Mouse (Mus musculus): Measurements from ENCODE around the gene Ppp2r5c. TPM values are rescaled to one million over a fixed set of nuclear protein-coding genes. Genes with fewer than 3 reads are reported as not detected.
A peak's percentile ranks its signal among the peaks of the same experiment; 100 is the strongest.

Gene Ppp2r5c
- total RNA-seq, 2 experiments from 2014 or later = 266 to 272 TPM

- DNase-seq (ENCODE audit: extremely low spot score in 1 of 2, low spot score in 2 of 2) = no peak
- H3K27ac ChIP-seq = no peak overlapping the region
- no peak for TF ChIP-seq CTCF (IDR thresholded peaks at IDR 0.05)
- H3K4me3 ChIP-seq = no peak overlapping the region
- intact Hi-C loops (cut with DNase I) = no loop called here
Measured at GRCm38 (mm10) chr12:110533151-110533550, 86.2 kb downstream of the Ppp2r5c start.

- no peak for DNase-seq (ENCODE audit: extremely low spot score in 1 of 2, low spot score in 2 of 2)
- no peak overlapping the region for H3K4me3 ChIP-seq
- H3K27ac ChIP-seq = no peak overlapping the region; the same call in 1 of the 2 replicates
- intact Hi-C loops (cut with DNase I) = no loop called here
- TF ChIP-seq CTCF (IDR thresholded peaks at IDR 0.05) = no peak
Measured at GRCm38 (mm10) chr12:110533832-110534231, 86.9 kb downstream of the Ppp2r5c start.

- TF ChIP-seq CTCF (IDR thresholded peaks at IDR 0.05) = no peak
- DNase-seq (ENCODE audit: extremely low spot score in 1 of 2, low spot score in 2 of 2) = no peak
- intact Hi-C loops (cut with DNase I) = no loop called here
- Histone ChIP-seq H3K4me3 (no peak overlapping the region), H3K27ac (no peak overlapping the region; the same call in 1 of the 2 replicates)
Measured at GRCm38 (mm10) chr12:110535361-110535760, 88.4 kb downstream of the Ppp2r5c start.

GRCm38 (mm10) chr12:110537751-110538150 is 90.8 kb downstream of the Ppp2r5c start:
- H3K4me3 ChIP-seq = no peak overlapping the region
- H3K27ac ChIP-seq = peak overlapping the region; percentile 53
- TF ChIP-seq CTCF (IDR thresholded peaks at IDR 0.05) = no peak
- no peak for DNase-seq (ENCODE audit: extremely low spot score in 1 of 2, low spot score in 2 of 2)
- intact Hi-C loops (cut with DNase I) = no loop called here

- DNase-seq (ENCODE audit: extremely low spot score in 1 of 2, low spot score in 2 of 2) = no peak
- intact Hi-C loops (cut with DNase I) = no loop called here
- TF ChIP-seq CTCF (IDR thresholded peaks at IDR 0.05) = no peak
- Histone ChIP-seq H3K27ac (no peak overlapping the region), H3K4me3 (no peak overlapping the region)
Measured at GRCm38 (mm10) chr12:110539346-110539745, 92.4 kb downstream of the Ppp2r5c start.

- H3K4me3 ChIP-seq = no peak overlapping the region
- no peak overlapping the region for H3K27ac ChIP-seq
- intact Hi-C loops (cut with DNase I) = no loop called here
- no peak for DNase-seq (ENCODE audit: extremely low spot score in 1 of 2, low spot score in 2 of 2)
- no peak for TF ChIP-seq CTCF (IDR thresholded peaks at IDR 0.05)
Measured at GRCm38 (mm10) chr12:110539798-110540197, 92.9 kb downstream of the Ppp2r5c start.

- no peak for DNase-seq (ENCODE audit: extremely low spot score in 1 of 2, low spot score in 2 of 2)
- no peak for TF ChIP-seq CTCF (IDR thresholded peaks at IDR 0.05)
- H3K4me3 ChIP-seq = no peak overlapping the region
- intact Hi-C loops (cut with DNase I) = no loop called here
- no peak overlapping the region for H3K27ac ChIP-seq
Measured at GRCm38 (mm10) chr12:110540273-110540672, 93.4 kb downstream of the Ppp2r5c start.

GRCm38 (mm10) chr12:110541001-110541400 is 94.1 kb downstream of the Ppp2r5c start:
- no peak for TF ChIP-seq CTCF (IDR thresholded peaks at IDR 0.05)
- Histone ChIP-seq H3K27ac (no peak overlapping the region), H3K4me3 (no peak overlapping the region)
- no peak for DNase-seq (ENCODE audit: extremely low spot score in 1 of 2, low spot score in 2 of 2)
- intact Hi-C loops (cut with DNase I) = no loop called here

GRCm38 (mm10) chr12:110541528-110541927 is 94.6 kb downstream of the Ppp2r5c start:
- DNase-seq (ENCODE audit: extremely low spot score in 1 of 2, low spot score in 2 of 2) = no peak
- no peak overlapping the region for H3K4me3 ChIP-seq
- TF ChIP-seq CTCF (IDR thresholded peaks at IDR 0.05) = no peak
- intact Hi-C loops (cut with DNase I) = no loop called here
- no peak overlapping the region for H3K27ac ChIP-seq

GRCm38 (mm10) chr12:110545040-110545701 is 98.3 kb downstream of the Ppp2r5c start:
- Histone ChIP-seq H3K4me3 (no peak overlapping the region), H3K27ac (no peak overlapping the region)
- DNase-seq (ENCODE audit: extremely low spot score in 1 of 2, low spot score in 2 of 2) = no peak
- intact Hi-C loops (cut with DNase I) = no loop called here
- TF ChIP-seq CTCF (IDR thresholded peaks at IDR 0.05) = no peak

GRCm38 (mm10) chr12:110547573-110547972 is 100.7 kb downstream of the Ppp2r5c start:
- DNase-seq (ENCODE audit: extremely low spot score in 1 of 2, low spot score in 2 of 2) = no peak
- no peak for TF ChIP-seq CTCF (IDR thresholded peaks at IDR 0.05)
- H3K4me3 ChIP-seq = no peak overlapping the region
- H3K27ac ChIP-seq = no peak overlapping the region
- intact Hi-C loops (cut with DNase I) = no loop called here

GRCm38 (mm10) chr12:110549437-110550112 is 102.7 kb downstream of the Ppp2r5c start:
- DNase-seq (ENCODE audit: extremely low spot score in 1 of 2, low spot score in 2 of 2) = no peak
- Histone ChIP-seq H3K27ac (no peak overlapping the region), H3K4me3 (no peak overlapping the region)
- TF ChIP-seq CTCF (IDR thresholded peaks at IDR 0.05) = no peak
- intact Hi-C loops (cut with DNase I) = no loop called here

- TF ChIP-seq CTCF (IDR thresholded peaks at IDR 0.05) = no peak
- no peak overlapping the region for H3K4me3 ChIP-seq
- no peak overlapping the region for H3K27ac ChIP-seq
- intact Hi-C loops (cut with DNase I) = no loop called here
- DNase-seq (ENCODE audit: extremely low spot score in 1 of 2, low spot score in 2 of 2) = no peak
Measured at GRCm38 (mm10) chr12:110550364-110550763, 103.4 kb downstream of the Ppp2r5c start.
